Mouse (Mus musculus) olfactory bulb, adult 2 months (tissue): ENCODE measurements around the gene Gm20909. TPM values are rescaled to one million over a fixed set of nuclear protein-coding genes. Genes with fewer than 3 reads are reported as not detected.
"Not testable (repeated sequence)": the region's sequence is repeated elsewhere in the genome, so short reads cannot be mapped to it uniquely, and the experiment has no call there.

Experiments
- H3K27ac ChIP-seq: fragments of 200-500 bp; 2 replicates; pipeline ENCODE4 v1.5.1; 2012; ENCODE audit warnings: low read depth, low read length; ENCODE audit not compliant: insufficient read depth
- H3K4me1 ChIP-seq: fragments of 200-500 bp; 2 replicates; pipeline ENCODE4 v1.6.1; 2012; ENCODE audit warnings: low read length; ENCODE audit not compliant: control insufficient read depth, insufficient read depth
- H3K4me3 ChIP-seq: fragments of 200-500 bp; 2 replicates; pipeline ENCODE4 v1.5.1; 2012; ENCODE audit warnings: mild to moderate bottlenecking, low read depth, low read length, moderate library complexity; ENCODE audit not compliant: insufficient read depth
- WGBS: fragments of 180-500 bp; shearing (Covaris S2); methylation state at CpG from one replicate; pipeline ENCODE4 v1.1.7; 2018; 5-methylcytosine and 5-hydroxymethylcytosine counted together
- polyA plus RNA-seq: library from polyadenylated mRNA; stranded (reverse); fragments of >200 nt; gene quantifications from 2 replicates; pipeline ENCODE4 v1.2.4, GENCODE M21; 2012; ENCODE audit warnings: low replicate concordance; ENCODE audit not compliant: missing spikeins, insufficient read depth, insufficient read length

The Gm20909 gene
- not detected in 2 replicates for polyA plus RNA-seq

DNA sequence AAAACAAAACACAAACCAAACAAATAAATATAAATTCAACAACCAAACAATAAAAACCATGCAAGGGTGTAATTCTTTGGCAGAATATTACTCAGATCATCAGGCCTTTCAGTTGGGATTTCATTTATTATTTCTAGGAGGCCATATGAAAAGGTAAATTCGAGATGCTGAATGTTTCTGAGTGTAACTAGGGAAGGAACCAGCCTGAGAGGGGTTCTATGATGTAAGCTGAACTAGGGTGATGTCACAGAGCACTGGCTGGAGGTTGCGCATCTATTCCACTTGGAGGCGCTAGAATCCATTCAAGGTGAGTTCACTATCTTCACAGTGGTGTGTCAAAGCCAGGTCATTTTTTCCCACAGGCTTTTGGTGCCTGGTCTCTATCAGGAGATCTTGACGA, at the start of gene Gm20909:
Gene Gm20909, plus strand, starts transcription at position 301 of the 400 bp plus-strand sequence.
- not testable (repeated sequence) for H3K4me3 ChIP-seq, H3K4me1 ChIP-seq, H3K27ac ChIP-seq
- no CpG with 5 or more reads among the region's 4 CpGs for WGBS

Other genes starting within 250 kb of the Gm20909 start
- gene Gm29866, start 170.9 kb upstream of the Gm20909 start, polyA plus RNA-seq: not detected in 2 replicates
- gene Gm20865, start 77.0 kb downstream of the Gm20909 start, polyA plus RNA-seq: not detected in 2 replicates